Mouse (Mus musculus) neural tube, embryonic 12.5 days (tissue): Measurements from ENCODE around the gene Fkbpl. TPM values are rescaled to one million over a fixed set of nuclear protein-coding genes. Genes with fewer than 3 reads are reported as not detected.

Source experiments
- ATAC-seq: fragments of 200-750 bp; cut with Nextera tagmentation; 2 replicates; pipeline ENCODE4 v1.8.0; 2017; ENCODE audit warnings: low read depth, mild to moderate bottlenecking, moderate TSS enrichment, moderate library complexity; ENCODE audit not compliant: low FRiP score
- H3K27ac ChIP-seq: fragments of 300-500 bp; sonication (generic); 2 replicates; pipeline ENCODE4 v1.5.1; 2016
- H3K27me3 ChIP-seq: fragments of 300-500 bp; sonication (generic); replicated peaks from 2 replicates; pipeline ENCODE4 v1.6.1; 2016; ENCODE audit warnings: mild to moderate bottlenecking
- H3K36me3 ChIP-seq: fragments of 300-500 bp; sonication (generic); 2 replicates; pipeline ENCODE4 v1.6.1; 2016; ENCODE audit warnings: mild to moderate bottlenecking
- H3K4me1 ChIP-seq: fragments of 300-500 bp; sonication (generic); 2 replicates; pipeline ENCODE4 v1.6.1; 2016
- H3K4me2 ChIP-seq: fragments of 300-500 bp; sonication (generic); replicated peaks from 2 replicates; pipeline ENCODE4 v1.6.1; 2016; ENCODE audit warnings: mild to moderate bottlenecking
- H3K4me3 ChIP-seq: fragments of 300-500 bp; sonication (generic); 2 replicates; pipeline ENCODE4 v1.5.1; 2016
- H3K9ac ChIP-seq: fragments of 300-500 bp; sonication (generic); 2 replicates; pipeline ENCODE4 v1.6.1; 2016; ENCODE audit warnings: mild to moderate bottlenecking
- H3K9me3 ChIP-seq: fragments of 300-500 bp; sonication (generic); 2 replicates; pipeline ENCODE4 v1.6.1; 2016; ENCODE audit warnings: mild to moderate bottlenecking
- WGBS: fragments of 180-500 bp; shearing (Covaris S2); methylation state at CpG from one replicate; pipeline ENCODE4 v1.1.7; 2016; 5-methylcytosine and 5-hydroxymethylcytosine counted together
- polyA plus RNA-seq: library from polyadenylated mRNA; unstranded; fragments of >200 nt; fragmentation: Nextera tagmentation; extraction: Ambion mirVana; gene quantifications from 2 replicates; pipeline ENCODE4 v1.2.1, GENCODE M21; 2016

Fkbpl gene
- polyA plus RNA-seq, 1 experiment from 2014 or later = 17.4 TPM

DNA sequence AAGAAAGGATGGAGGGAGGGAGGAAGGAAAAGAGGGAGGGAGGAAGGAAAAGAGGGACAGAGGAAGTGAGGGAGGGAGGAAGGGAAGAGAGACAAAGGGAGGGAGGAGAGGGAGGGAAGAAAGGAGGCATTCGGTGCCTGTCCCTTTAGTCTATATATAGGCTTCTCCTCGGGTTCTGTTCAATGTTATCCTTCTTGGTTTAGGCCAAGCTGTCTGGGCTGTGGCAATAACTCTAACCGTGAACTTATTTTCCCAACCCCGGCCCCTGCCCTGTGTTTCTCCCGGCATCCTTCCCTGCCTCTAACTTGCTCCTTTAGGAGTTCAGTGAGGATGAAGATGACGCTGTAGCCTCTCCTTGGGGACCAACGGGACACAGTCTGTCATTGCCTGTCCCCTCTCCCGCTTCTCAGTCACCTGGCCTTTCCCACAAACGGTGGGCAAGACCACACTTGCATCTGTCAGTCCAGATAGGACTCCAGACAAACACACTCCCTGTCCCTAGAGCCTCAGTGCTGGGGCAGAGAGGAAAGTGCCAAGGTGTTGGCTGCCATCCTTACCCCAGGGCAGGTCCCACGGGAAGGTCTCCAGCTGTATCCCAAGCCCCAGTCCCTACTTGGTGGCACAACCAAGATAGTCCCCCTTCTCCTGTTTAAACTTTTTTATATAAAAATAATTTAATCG, 30.1 kb downstream of the Fkbpl start:
- Histone ChIP-seq H3K4me3 (no peak overlapping the region), H3K36me3 (no peaks in the 10 kb centered on the region), H3K9me3 (no peaks in the 10 kb centered on the region), H3K27ac (no peak overlapping the region), H3K4me1 (peaks cover 13% of the 10 kb centered on the region), H3K9ac (no peak overlapping the region), H3K27me3 (peaks cover 58% of the 10 kb centered on the region), H3K4me2 (no peak overlapping the region)
- ATAC-seq = no peak
- 74% methylated on average over 11 of the region's 11 CpGs for WGBS

DNA sequence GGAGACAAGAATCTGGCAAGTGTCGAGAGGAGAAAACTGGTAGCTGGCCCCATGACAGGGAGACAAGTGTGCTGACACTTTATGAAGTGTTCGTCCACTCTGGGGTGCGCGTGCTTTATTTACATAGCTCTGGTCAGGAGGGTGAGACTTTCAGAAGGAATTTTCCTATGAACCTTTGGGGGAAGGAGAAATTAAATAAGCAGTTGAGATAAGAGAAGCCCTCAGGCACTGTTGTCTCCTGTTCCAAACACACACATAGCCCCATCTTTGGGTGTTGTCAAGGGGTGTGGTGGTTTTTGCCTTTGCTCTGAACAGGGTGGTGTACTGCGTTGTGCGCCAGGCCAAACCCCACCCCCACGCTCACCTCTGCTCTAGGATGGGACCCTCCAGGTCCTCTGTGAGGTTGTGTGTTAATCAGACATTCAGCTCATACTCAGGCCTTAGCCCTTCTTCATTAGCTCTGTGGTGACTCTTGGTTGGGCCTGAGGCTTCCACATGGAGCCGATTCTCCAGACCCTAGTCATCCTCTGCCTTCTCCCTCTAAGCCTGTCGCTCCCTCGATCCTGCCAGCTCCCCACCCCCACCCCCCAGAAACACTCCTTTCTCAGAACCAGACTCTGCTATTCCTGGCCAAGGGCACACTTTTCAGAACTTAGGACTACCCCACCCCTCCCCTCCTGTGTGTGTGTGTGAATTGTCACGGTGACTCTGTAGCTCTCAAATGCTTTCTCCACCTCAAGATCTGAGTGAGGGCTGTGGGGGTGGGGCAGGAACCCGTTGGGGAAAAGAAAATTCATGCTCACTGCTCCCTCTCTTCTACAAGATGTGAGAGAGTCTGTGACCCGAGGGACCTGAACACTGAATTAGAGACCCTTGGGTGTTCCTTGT, 30.9 kb downstream of the Fkbpl start:
- 79% methylated on average over 13 of the region's 13 CpGs for WGBS

DNA sequence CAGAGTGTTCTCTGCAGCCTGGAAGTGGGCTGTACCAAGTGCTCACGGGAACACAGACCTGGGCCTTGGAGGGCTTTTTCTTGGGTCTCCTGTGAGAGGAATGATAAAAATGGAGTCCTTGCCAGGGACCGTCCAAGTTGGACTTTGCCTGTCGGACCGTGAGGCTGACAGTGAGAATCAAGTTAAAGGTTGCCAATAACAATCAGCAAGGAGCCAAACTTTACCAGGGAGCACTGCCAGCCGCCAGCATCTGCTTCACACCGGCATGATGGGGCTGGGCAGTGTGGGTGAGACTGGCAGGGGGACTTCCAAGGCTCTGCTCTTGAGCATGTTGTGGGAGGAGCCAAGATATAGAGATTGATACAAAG, 31.5 kb downstream of the Fkbpl start:
- Histone ChIP-seq H3K4me1 (peaks cover 13% of the 10 kb centered on the region), H3K4me2 (no peak overlapping the region), H3K4me3 (no peak overlapping the region), H3K9me3 (no peaks in the 10 kb centered on the region), H3K27me3 (peaks cover 52% of the 10 kb centered on the region), H3K9ac (0 out of 2 replicates have a peak overlapping the region, but pooled peaks have one; percentile 5), H3K36me3 (no peaks in the 10 kb centered on the region), H3K27ac (no peak overlapping the region)
- ATAC-seq = no peak
- 85% methylated on average over 6 of the region's 6 CpGs for WGBS

More for the DNA sequence above, 30.9 kb downstream of the Fkbpl start:
- ATAC-seq = no peak
- Histone ChIP-seq H3K36me3 (no peaks in the 10 kb centered on the region), H3K9ac (no peak overlapping the region), H3K27ac (no peak overlapping the region), H3K9me3 (no peaks in the 10 kb centered on the region), H3K4me2 (no peak overlapping the region), H3K4me1 (peaks cover 13% of the 10 kb centered on the region), H3K27me3 (peaks cover 57% of the 10 kb centered on the region), H3K4me3 (no peak overlapping the region)

DNA sequence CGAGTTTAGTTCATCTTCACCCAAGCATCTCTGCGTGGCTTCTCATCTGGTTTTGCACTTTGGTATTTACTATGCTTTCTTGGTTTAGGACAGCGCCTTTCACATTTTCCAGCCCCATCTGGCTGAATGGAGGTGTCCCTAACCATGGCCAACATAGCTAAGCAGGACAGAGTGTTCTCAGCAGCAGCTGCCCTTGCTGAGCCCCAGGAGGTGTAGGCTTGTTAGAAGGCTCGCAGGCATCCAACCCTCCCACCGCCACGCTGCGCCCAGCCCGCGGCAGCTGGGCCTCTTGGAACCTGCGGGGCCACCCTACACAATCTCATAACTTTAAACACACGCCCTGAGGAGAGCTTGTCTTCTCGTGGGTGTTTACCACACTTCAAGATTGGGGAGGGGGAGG, 32.1 kb downstream of the Fkbpl start:
- H3K4me1 ChIP-seq = peaks cover 7% of the 10 kb centered on the region
- ATAC-seq = no peak
- H3K4me2 ChIP-seq = no peak overlapping the region
- H3K9ac ChIP-seq = no peak overlapping the region
- H3K27ac ChIP-seq = no peak overlapping the region
- no peak overlapping the region for H3K4me3 ChIP-seq
- WGBS = 81% methylated on average over 12 of the region's 12 CpGs
- H3K27me3 ChIP-seq = peaks cover 46% of the 10 kb centered on the region
- no peaks in the 10 kb centered on the region for H3K9me3 ChIP-seq
- H3K36me3 ChIP-seq = no peaks in the 10 kb centered on the region

DNA sequence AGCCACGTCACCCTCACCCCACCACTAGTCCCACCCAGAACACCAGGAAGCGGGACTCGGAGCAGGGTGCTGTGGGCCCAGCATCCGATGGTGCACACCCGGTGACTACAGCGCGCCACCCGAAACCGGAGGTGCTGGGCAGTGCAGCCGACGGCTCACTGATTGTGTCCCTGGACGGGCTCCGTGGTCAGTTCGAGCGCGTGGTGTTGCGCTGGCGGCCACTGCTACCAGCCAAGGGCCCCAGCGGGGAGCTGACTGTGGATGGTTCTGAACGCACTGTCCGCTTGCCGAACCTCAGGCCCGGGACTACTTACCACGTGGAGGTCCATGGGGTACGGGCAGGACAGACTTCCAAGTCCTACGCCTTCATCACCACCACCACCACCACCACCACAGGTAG, 35.6 kb downstream of the Fkbpl start:
- H3K27me3 ChIP-seq = peaks cover 12% of the 10 kb centered on the region
- no peak overlapping the region for H3K27ac ChIP-seq

DNA sequence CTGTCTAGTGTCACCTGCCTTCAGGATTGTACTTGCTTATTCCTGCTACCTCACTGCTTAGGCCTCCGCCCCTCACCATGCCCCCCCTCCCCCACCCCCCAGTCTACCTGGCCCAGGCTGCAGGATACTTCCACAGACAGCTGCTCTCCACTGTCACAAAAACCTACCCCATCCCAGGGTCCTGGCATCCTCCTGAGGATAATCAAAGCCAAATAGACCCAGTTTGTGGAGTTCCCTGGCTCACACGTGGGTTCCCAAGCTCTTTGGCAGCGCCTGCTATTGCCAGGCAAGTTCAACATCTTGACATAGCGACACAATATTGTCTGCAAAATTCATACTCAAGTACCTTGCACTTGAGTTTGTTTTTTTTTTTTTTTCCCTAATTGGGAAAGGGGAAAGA, 36.1 kb downstream of the Fkbpl start:
- Histone ChIP-seq H3K27me3 (peaks cover 8% of the 10 kb centered on the region), H3K36me3 (no peaks in the 10 kb centered on the region), H3K9ac (no peak overlapping the region), H3K27ac (no peak overlapping the region), H3K9me3 (no peaks in the 10 kb centered on the region), H3K4me1 (no peaks in the 10 kb centered on the region; the same call in 1 of the 2 replicates), H3K4me3 (no peak overlapping the region), H3K4me2 (no peak overlapping the region)
- WGBS = 85% methylated on average over 4 of the region's 4 CpGs
- no peak for ATAC-seq

More for the DNA sequence above, 35.6 kb downstream of the Fkbpl start:
- Histone ChIP-seq H3K4me2 (no peak overlapping the region), H3K4me3 (no peak overlapping the region), H3K9ac (no peak overlapping the region), H3K4me1 (no peaks in the 10 kb centered on the region; the same call in 1 of the 2 replicates), H3K9me3 (no peaks in the 10 kb centered on the region), H3K36me3 (no peaks in the 10 kb centered on the region)
- no peak for ATAC-seq
- WGBS = 86% methylated on average over 26 of the region's 26 CpGs

DNA sequence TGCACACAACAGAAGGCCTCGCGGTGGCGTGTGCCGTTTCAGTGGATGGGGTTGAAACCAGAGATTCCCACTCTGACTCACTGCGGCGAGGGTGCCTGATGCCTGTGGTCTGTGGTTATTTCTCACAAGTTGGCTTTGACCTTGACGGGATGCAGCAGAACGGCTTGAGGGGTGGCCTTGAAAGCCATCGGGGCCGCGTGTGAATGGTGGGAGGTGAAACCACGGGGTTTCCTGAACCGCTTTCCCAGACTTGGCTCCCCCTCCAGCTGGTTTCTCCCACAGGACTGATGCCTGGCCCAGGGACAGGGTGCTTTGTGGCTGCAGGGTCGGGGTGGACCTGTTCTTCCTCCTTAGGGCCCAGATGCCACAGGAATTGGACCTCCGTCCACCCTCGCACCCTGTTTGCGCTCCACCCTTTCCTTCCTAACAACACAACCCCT, 36.6 kb downstream of the Fkbpl start:
- 81% methylated on average over 17 of the region's 17 CpGs for WGBS
- Histone ChIP-seq H3K27me3 (peaks cover 8% of the 10 kb centered on the region; the same call in 1 of the 2 replicates), H3K36me3 (no peaks in the 10 kb centered on the region), H3K9ac (no peak overlapping the region), H3K27ac (no peak overlapping the region), H3K4me2 (no peak overlapping the region), H3K9me3 (no peaks in the 10 kb centered on the region), H3K4me1 (no peaks in the 10 kb centered on the region; the same call in 1 of the 2 replicates), H3K4me3 (no peak overlapping the region)
- no peak for ATAC-seq

DNA sequence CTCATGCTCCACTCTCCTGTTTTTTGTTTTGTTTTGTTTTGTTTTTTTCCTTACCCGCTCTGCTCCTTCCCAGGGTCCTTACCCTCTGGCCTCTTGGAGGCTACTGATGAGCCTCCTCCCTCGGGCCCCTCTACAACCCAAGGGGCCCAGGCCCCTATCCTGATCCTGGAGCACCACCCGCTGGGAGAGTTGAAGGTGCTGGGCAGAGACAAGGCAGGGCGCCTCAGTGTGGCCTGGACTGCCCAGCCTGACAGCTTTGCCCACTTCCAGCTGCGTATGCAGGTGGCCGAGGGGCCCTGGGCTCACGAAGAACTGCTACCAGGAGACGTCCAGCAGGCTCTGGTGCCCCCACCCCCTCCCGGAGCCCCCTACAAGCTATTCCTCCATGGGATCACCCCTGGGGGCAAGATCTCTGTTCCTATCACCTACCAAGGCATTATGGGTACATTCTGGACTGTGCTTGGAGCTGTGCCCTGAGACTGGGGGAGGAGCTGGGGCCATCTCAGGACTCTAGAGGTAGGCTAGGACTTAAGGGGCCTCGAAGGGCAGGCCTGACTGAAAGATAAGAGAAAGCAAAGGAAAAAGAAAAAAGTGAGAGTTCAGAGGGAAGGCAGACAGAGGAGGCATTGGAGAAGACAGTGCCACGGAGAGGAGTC, 37.4 kb downstream of the Fkbpl start:
- no peak overlapping the region for H3K9ac ChIP-seq
- no peak for ATAC-seq
- H3K36me3 ChIP-seq = no peaks in the 10 kb centered on the region
- no peak overlapping the region for H3K4me3 ChIP-seq
- no peaks in the 10 kb centered on the region; the same call in 1 of the 2 replicates for H3K4me1 ChIP-seq
- WGBS = 70% methylated on average over 11 of the region's 11 CpGs
- no peaks in the 10 kb centered on the region for H3K9me3 ChIP-seq
- no peak overlapping the region for H3K27ac ChIP-seq
- peaks cover 8% of the 10 kb centered on the region; the same call in 1 of the 2 replicates for H3K27me3 ChIP-seq
- no peak overlapping the region for H3K4me2 ChIP-seq

DNA sequence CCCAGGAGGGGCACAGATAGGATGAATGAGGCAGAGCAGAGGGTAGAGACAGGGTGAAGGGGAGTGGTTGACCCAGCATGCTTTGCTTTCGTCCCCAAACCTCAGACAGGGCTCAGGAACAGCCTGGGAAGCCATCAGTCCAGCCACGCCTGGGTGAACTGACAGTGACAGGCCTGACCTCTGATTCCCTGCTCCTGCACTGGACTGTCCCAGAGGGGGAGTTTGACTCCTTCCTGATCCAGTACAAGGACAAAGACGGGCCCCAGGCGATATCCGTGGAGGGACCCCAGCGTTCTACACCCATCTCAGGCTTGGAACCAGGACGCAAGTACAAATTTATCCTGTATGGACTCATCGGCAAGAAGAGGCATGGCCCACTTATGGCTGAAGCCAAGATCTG, 38.6 kb downstream of the Fkbpl start:
- no peak for ATAC-seq

DNA sequence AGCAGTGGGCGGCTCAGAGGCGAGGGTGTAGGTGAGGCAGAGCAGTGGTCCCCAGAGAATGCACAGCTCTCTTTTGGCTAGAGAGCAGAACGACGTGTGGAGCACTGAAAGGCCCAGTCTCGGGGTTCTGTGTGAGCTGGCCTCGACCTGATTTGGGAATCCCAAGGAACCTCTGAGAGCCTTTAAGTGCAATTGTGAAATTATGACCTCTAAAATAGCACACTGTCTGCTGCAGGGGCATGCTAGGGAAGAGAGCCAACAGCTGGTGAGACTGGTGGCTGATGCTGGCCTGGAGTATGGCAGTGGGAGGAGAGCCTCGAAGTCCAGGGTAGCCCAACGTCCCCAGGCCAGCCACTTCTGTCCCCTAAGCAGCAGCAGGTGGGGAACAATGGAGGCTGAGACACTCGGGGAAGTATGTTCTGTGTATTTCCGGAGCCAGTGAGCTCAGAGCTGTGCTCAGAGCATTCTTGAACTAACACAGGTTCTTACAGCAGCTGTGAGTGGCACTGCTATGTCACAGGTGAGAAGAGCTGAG, 39.2 kb downstream of the Fkbpl start:
- Histone ChIP-seq H3K27me3 (peaks cover 8% of the 10 kb centered on the region; the same call in 1 of the 2 replicates), H3K9ac (no peak overlapping the region), H3K36me3 (no peaks in the 10 kb centered on the region), H3K9me3 (no peaks in the 10 kb centered on the region), H3K4me3 (no peak overlapping the region), H3K4me2 (no peak overlapping the region), H3K4me1 (no peaks in the 10 kb centered on the region; the same call in 1 of the 2 replicates), H3K27ac (no peak overlapping the region)
- ATAC-seq = no peak
- WGBS = 74% methylated on average over 10 of the region's 10 CpGs

More for the DNA sequence above, 38.6 kb downstream of the Fkbpl start:
- 77% methylated on average over 8 of the region's 8 CpGs for WGBS
- Histone ChIP-seq H3K27me3 (peaks cover 8% of the 10 kb centered on the region; the same call in 1 of the 2 replicates), H3K4me3 (no peak overlapping the region), H3K27ac (no peak overlapping the region), H3K4me2 (no peak overlapping the region), H3K36me3 (no peaks in the 10 kb centered on the region), H3K4me1 (no peaks in the 10 kb centered on the region; the same call in 1 of the 2 replicates), H3K9ac (no peak overlapping the region), H3K9me3 (no peaks in the 10 kb centered on the region)

DNA sequence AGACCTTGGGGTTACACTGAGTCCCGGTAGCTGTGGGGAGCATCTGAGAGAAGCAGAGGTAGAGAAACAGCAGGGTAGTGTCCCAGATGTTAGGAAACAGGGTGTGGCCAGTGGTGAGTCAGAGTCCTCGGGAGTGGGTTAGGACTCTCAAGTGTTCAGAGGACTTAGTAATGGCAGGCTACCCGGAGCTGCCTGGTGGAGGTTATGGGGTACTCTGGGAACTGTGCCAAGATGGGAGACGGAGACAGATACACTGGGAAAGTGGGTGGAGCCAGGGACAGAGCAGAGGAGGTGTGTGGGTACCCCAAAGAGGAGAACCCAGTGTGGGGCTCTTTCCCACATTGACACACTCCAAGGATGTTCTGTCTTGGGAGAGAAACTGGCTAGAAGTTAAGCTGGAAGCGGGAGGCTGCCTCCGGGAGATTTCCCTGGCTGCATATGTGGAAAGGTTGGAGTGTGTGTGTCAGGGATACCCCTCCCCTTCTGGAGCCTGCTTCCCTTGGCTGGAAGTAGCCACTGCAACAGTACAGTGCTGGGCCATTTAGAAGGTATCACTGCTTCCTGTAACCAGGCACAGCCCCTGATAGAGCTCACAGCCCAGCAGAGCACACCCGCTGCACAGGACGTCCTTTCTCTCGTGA, 39.8 kb downstream of the Fkbpl start:
- WGBS = 73% methylated on average over 9 of the region's 9 CpGs
- no peaks in the 10 kb centered on the region for H3K9me3 ChIP-seq
- H3K4me3 ChIP-seq = no peak overlapping the region
- H3K9ac ChIP-seq = no peak overlapping the region
- no peaks in the 10 kb centered on the region for H3K36me3 ChIP-seq
- H3K27me3 ChIP-seq = peaks cover 8% of the 10 kb centered on the region; the same call in 1 of the 2 replicates
- no peaks in the 10 kb centered on the region; the same call in 1 of the 2 replicates for H3K4me1 ChIP-seq
- no peak overlapping the region for H3K4me2 ChIP-seq
- H3K27ac ChIP-seq = no peak overlapping the region
- ATAC-seq = no peak
